Mouse (Mus musculus): Measurements from ENCODE around the gene Pparg. TPM values are rescaled to one million over a fixed set of nuclear protein-coding genes. Genes with fewer than 3 reads are reported as not detected.

The Pparg gene
- polyA plus RNA-seq, 1 experiment from 2014 or later: 0.45 TPM

- no peaks in the 10 kb centered on the region for H3K9me3 ChIP-seq (replicated peaks)
- H3K27ac ChIP-seq: no peak overlapping the region
- no peak for ATAC-seq (ENCODE audit: low FRiP score)
- no peaks in the 10 kb centered on the region for H3K27me3 ChIP-seq
- WGBS: 83% methylated on average over 1 of the region's 1 CpGs
- H3K36me3 ChIP-seq: no peaks in the 10 kb centered on the region
- H3K9ac ChIP-seq: no peak overlapping the region
- H3K4me3 ChIP-seq: no peak overlapping the region
- no peaks in the 10 kb centered on the region for H3K4me1 ChIP-seq
- H3K4me2 ChIP-seq (replicated peaks): no peak overlapping the region
Measured at GRCm38 (mm10) chr6:115434054-115434453, 73.3 kb downstream of the Pparg start.

- no peaks in the 10 kb centered on the region for H3K27me3 ChIP-seq
- H3K4me1 ChIP-seq: no peaks in the 10 kb centered on the region
- 67% methylated on average over 2 of the region's 2 CpGs for WGBS
- no peaks in the 10 kb centered on the region for H3K9me3 ChIP-seq (replicated peaks)
- H3K27ac ChIP-seq: no peak overlapping the region
- H3K4me3 ChIP-seq: no peak overlapping the region
- no peak overlapping the region for H3K9ac ChIP-seq
- no peak overlapping the region for H3K4me2 ChIP-seq (replicated peaks)
- ATAC-seq (ENCODE audit: low FRiP score): no peak
- no peaks in the 10 kb centered on the region for H3K36me3 ChIP-seq
Measured at GRCm38 (mm10) chr6:115434816-115435215, 74.1 kb downstream of the Pparg start.

- no peaks in the 10 kb centered on the region for H3K27me3 ChIP-seq
- ATAC-seq (ENCODE audit: low FRiP score): no peak
- no peak overlapping the region for H3K4me2 ChIP-seq (replicated peaks)
- no peak overlapping the region for H3K27ac ChIP-seq
- no peak overlapping the region for H3K4me3 ChIP-seq
- WGBS: 80% methylated on average over 5 of the region's 5 CpGs
- no peaks in the 10 kb centered on the region for H3K36me3 ChIP-seq
- H3K9me3 ChIP-seq (replicated peaks): no peaks in the 10 kb centered on the region
- no peaks in the 10 kb centered on the region for H3K4me1 ChIP-seq
- H3K9ac ChIP-seq: no peak overlapping the region
Measured at GRCm38 (mm10) chr6:115440231-115441006, 79.7 kb downstream of the Pparg start.

GRCm38 (mm10) chr6:115452501-115452900, 91.8 kb downstream of the Pparg start:
- no peaks in the 10 kb centered on the region for H3K27me3 ChIP-seq
- no peak overlapping the region for H3K27ac ChIP-seq
- ATAC-seq (ENCODE audit: low FRiP score): no peak
- 74% methylated on average over 1 of the region's 1 CpGs for WGBS
- no peak overlapping the region for H3K4me3 ChIP-seq
- H3K9me3 ChIP-seq (replicated peaks): no peaks in the 10 kb centered on the region
- no peaks in the 10 kb centered on the region for H3K36me3 ChIP-seq
- H3K9ac ChIP-seq: no peak overlapping the region
- no peaks in the 10 kb centered on the region for H3K4me1 ChIP-seq
- H3K4me2 ChIP-seq (replicated peaks): no peak overlapping the region

GRCm38 (mm10) chr6:115462743-115463337, 102.1 kb downstream of the Pparg start:
- WGBS: 88% methylated on average over 16 of the region's 16 CpGs
- Histone ChIP-seq H3K27ac (no peak overlapping the region), H3K4me2 (replicated peaks) (no peak overlapping the region), H3K27me3 (no peaks in the 10 kb centered on the region), H3K9ac (no peak overlapping the region), H3K36me3 (no peaks in the 10 kb centered on the region), H3K9me3 (replicated peaks) (no peaks in the 10 kb centered on the region), H3K4me1 (0 out of 2 replicates have a peak, but pooled peaks cover 2% of the 10 kb centered on the region), H3K4me3 (no peak overlapping the region)
- ATAC-seq (ENCODE audit: low FRiP score): no peak

- no peak overlapping the region for H3K9ac ChIP-seq
- no peak overlapping the region for H3K4me3 ChIP-seq
- ATAC-seq (ENCODE audit: low FRiP score): no peak
- H3K4me1 ChIP-seq: 0 out of 2 replicates have a peak, but pooled peaks cover 2% of the 10 kb centered on the region
- H3K27me3 ChIP-seq: no peaks in the 10 kb centered on the region
- H3K4me2 ChIP-seq (replicated peaks): no peak overlapping the region
- H3K27ac ChIP-seq: no peak overlapping the region
- WGBS: 85% methylated on average over 2 of the region's 2 CpGs
- H3K9me3 ChIP-seq (replicated peaks): no peaks in the 10 kb centered on the region
- no peaks in the 10 kb centered on the region for H3K36me3 ChIP-seq
Measured at GRCm38 (mm10) chr6:115463338-115463737, 102.6 kb downstream of the Pparg start.

DNA sequence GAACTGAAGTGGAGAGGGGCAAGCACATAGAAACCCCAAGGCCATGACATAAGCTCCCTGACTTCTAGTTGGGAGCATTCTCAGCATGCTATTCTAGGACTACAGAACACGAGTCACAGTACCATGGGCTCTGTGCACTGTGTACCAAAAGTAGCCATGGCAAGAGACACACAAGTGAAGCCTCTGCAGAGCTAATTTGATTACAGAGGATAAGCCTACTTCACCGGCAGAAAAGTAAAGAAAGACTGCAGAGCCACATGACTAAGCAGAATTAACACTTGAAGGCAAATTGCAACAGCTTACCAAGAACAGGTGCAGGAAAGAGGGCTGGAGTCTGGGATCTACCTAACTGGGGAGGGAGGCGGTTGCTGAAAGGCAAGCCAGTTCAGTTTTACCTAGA, 103.9 kb downstream of the Pparg start:
- no peak overlapping the region for H3K4me2 ChIP-seq (replicated peaks)
- H3K9ac ChIP-seq: no peak overlapping the region
- H3K27me3 ChIP-seq: no peaks in the 10 kb centered on the region
- no peak overlapping the region for H3K4me3 ChIP-seq
- H3K27ac ChIP-seq: no peak overlapping the region
- H3K4me1 ChIP-seq: 0 out of 2 replicates have a peak, but pooled peaks cover 2% of the 10 kb centered on the region
- no peaks in the 10 kb centered on the region for H3K36me3 ChIP-seq
- no peak for ATAC-seq (ENCODE audit: low FRiP score)
- WGBS: 53% methylated on average over 3 of the region's 3 CpGs
- H3K9me3 ChIP-seq (replicated peaks): no peaks in the 10 kb centered on the region

DNA sequence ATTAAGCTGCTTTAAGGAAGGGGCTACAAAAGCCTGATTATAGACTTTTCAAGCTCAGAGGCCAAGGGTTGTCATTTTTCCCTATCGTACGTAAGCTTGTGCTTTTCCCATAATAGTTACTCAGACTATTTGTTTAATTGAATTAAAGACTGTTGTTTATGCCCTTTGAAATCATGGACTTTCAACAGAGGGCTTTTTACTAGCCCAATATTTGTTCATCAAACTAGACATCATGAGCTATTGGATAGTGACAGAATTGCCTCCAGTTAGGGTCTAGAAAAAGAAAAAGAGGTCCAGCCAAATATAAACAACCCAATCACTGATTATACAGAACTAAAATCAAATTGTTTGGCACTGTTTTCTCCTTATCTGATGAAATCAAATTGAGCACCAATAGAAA, 104.7 kb downstream of the Pparg start:
- H3K4me1 ChIP-seq: 0 out of 2 replicates have a peak, but pooled peaks cover 2% of the 10 kb centered on the region
- H3K9ac ChIP-seq: no peak overlapping the region
- no peak overlapping the region for H3K4me2 ChIP-seq (replicated peaks)
- no peaks in the 10 kb centered on the region for H3K36me3 ChIP-seq
- no peak for ATAC-seq (ENCODE audit: low FRiP score)
- WGBS: 90% methylated on average over 2 of the region's 2 CpGs
- H3K27ac ChIP-seq: no peak overlapping the region
- H3K27me3 ChIP-seq: no peaks in the 10 kb centered on the region
- H3K9me3 ChIP-seq (replicated peaks): no peaks in the 10 kb centered on the region
- H3K4me3 ChIP-seq: no peak overlapping the region

DNA sequence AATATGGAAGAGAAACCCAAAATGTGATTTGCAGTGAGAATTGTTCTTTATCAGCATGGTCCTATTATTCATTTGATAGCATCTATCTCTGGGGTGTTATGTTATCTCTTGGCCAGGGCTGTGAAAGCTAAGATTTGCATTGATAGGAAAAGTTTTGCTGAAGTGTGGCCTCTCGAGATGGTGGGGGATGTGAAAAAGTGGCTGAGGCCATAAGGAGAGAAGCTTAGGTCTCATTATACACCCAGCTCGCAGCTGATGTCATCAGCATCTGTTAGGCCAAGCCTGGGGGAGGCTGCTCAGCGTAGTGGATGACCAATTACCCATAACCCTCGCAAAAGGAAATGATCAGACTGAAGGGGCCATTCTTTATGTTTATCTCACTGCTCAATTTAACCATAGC, 105.1 kb downstream of the Pparg start:
- Histone ChIP-seq H3K4me2 (replicated peaks) (no peak overlapping the region), H3K9ac (no peak overlapping the region), H3K4me1 (0 out of 2 replicates have a peak, but pooled peaks cover 2% of the 10 kb centered on the region), H3K27ac (no peak overlapping the region), H3K4me3 (no peak overlapping the region), H3K9me3 (replicated peaks) (no peaks in the 10 kb centered on the region), H3K36me3 (no peaks in the 10 kb centered on the region), H3K27me3 (no peaks in the 10 kb centered on the region)
- WGBS: 55% methylated on average over 4 of the region's 4 CpGs
- no peak for ATAC-seq (ENCODE audit: low FRiP score)

DNA sequence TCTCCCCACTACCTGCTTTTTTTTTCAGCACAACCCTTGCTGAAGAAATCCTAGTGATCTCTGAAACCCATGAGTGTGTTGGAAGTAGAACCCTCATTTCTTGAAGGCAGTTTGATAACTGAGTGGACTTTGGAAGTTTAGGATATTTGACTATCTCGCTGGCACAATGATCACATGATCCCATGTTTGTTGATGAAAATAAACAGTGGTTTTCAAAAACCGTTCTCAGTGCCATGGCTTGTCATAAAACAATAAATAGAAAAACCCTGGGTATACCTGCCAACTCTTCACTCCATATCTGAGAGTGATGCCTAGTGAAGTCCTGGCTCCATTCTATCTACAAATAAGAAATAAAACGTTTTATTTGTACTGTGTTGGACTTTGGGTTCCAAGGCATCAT, 105.8 kb downstream of the Pparg start:
- no peaks in the 10 kb centered on the region for H3K36me3 ChIP-seq
- H3K9me3 ChIP-seq (replicated peaks): no peaks in the 10 kb centered on the region
- 0 out of 2 replicates have a peak, but pooled peaks cover 2% of the 10 kb centered on the region for H3K4me1 ChIP-seq
- H3K4me2 ChIP-seq (replicated peaks): no peak overlapping the region
- H3K27me3 ChIP-seq: no peaks in the 10 kb centered on the region
- H3K9ac ChIP-seq: no peak overlapping the region
- no peak overlapping the region for H3K4me3 ChIP-seq
- 73% methylated on average over 3 of the region's 3 CpGs for WGBS
- ATAC-seq (ENCODE audit: low FRiP score): no peak
- no peak overlapping the region for H3K27ac ChIP-seq

DNA sequence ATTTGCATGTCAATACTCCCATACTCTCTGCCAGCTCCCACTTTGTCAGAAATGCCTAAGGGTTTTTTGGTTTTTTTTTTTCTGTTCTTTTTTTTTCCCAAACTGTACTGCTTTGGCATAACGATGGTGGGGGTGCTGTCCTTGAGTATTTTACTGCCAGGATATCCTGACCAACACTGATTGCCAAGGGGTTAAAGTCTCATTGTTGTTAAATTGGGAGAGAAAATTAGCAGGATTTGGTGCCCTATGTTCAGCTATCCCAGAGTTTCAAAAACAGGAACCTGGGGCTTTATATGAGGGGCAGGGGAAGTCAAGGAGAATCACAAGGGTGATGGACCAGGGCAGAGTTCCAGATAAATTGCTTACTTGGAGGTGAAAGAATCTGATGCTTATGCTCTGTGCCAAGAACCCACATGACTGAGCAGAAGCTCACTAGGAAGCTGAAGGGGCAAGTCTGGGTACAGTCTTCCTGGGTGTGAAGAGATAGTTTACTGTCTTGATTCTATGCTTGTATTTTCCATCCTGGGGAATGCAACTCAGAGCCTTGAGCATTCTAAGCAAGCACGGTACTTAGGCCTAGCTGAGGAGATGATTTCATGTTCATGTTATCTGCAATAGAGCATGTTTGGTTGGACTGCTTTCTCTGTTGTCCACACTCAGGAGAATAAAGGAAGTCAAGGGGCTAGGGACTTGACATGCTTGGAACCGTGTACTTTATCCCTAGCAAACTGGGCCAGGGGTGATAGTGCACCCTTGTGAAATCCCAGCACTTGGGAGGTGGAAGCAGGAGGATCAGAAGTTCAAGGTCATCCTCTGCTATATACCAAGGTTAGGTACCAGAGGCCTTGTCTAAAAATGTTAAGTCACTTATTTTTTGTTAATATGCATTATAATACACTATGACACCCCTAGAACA, 109.2 kb downstream of the Pparg start:
- no peak for ATAC-seq (ENCODE audit: low FRiP score)
- 82% methylated on average over 3 of the region's 3 CpGs for WGBS
- H3K9me3 ChIP-seq (replicated peaks): no peaks in the 10 kb centered on the region

GRCm38 (mm10) chr6:115471956-115472355, 111.2 kb downstream of the Pparg start:
- H3K9me3 ChIP-seq (replicated peaks): no peaks in the 10 kb centered on the region

More for the DNA sequence above, 109.2 kb downstream of the Pparg start:
- Histone ChIP-seq H3K27ac (no peak overlapping the region), H3K4me3 (no peak overlapping the region), H3K4me2 (replicated peaks) (no peak overlapping the region), H3K9ac (no peak overlapping the region), H3K27me3 (no peaks in the 10 kb centered on the region), H3K4me1 (0 out of 2 replicates have a peak, but pooled peaks cover 2% of the 10 kb centered on the region), H3K36me3 (no peaks in the 10 kb centered on the region)

More at GRCm38 (mm10) chr6:115471956-115472355, 111.2 kb downstream of the Pparg start:
- no peak overlapping the region for H3K9ac ChIP-seq
- H3K4me1 ChIP-seq: no peaks in the 10 kb centered on the region; the same call in 1 of the 2 replicates
- H3K27ac ChIP-seq: no peak overlapping the region
- no peak overlapping the region for H3K4me3 ChIP-seq
- no peak for ATAC-seq (ENCODE audit: low FRiP score)
- no peaks in the 10 kb centered on the region for H3K36me3 ChIP-seq
- no peaks in the 10 kb centered on the region for H3K27me3 ChIP-seq
- no peak overlapping the region for H3K4me2 ChIP-seq (replicated peaks)

Measured in hindbrain, embryonic 12.5 days (tissue).